Mouse (Mus musculus): ENCODE data around the gene Sh3pxd2a. TPM values are rescaled to one million over a fixed set of nuclear protein-coding genes. Genes with fewer than 3 reads are reported as not detected.

Sh3pxd2a gene
- total and polyA plus RNA-seq, 3 experiments = 36.1 to 53.2 (median 52.3) TPM

DNA sequence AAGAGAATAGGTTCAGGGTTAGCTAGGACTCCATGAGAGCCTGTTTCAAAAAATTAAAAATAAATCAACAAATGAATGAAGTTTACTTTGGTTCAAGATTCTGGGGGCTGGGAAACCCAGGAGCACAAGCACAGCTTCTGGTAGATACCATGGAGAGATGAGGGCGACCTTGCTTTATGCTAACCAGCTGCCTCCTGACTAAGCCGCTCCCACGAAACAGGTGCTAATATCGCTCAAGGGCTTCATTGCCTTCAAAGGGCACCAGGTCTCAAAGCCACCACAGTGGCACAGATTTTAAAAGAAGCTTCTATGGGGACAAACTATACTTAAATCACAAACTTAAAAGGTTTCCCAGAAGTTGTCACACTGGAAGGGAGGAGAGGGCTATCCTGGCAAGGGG lies 27.2 kb downstream of the Sh3pxd2a start:
- Histone ChIP-seq H3K27ac (no peak overlapping the region), H3K4me3 (no peak overlapping the region), H3K27me3 (ENCODE audit: control insufficient read depth, insufficient read depth, low read length) (no peaks in the 10 kb centered on the region), H3K9ac (ENCODE audit: low read depth, low read length) (no peak overlapping the region), H3K79me2 (replicated peaks; ENCODE audit: control insufficient read depth, insufficient read depth, low read length) (peaks cover 2% of the 10 kb centered on the region; the same call in 1 of the 2 replicates), H3K4me1 (ENCODE audit: control insufficient read depth, insufficient read depth, low read length) (peaks cover 23% of the 10 kb centered on the region), H3K36me3 (ENCODE audit: control insufficient read depth, insufficient read depth, low read length) (no peaks in the 10 kb centered on the region; the same call in 1 of the 2 replicates)
- no peak for TF ChIP-seq POLR2A (IDR thresholded peaks at IDR 0.05; ENCODE audit: insufficient read depth, low read depth, low read length)
- TF ChIP-seq CTCF (IDR thresholded peaks at IDR 0.05) = no peak
- no peak for TF ChIP-seq EP300 (IDR thresholded peaks at IDR 0.05; ENCODE audit: insufficient read depth, low read depth, low read length)
- WGBS = 98% methylated on average over 4 of the region's 4 CpGs
- intact Hi-C loops (cut with DNase I) = no loop called here
- DNase-seq = no peak

DNA sequence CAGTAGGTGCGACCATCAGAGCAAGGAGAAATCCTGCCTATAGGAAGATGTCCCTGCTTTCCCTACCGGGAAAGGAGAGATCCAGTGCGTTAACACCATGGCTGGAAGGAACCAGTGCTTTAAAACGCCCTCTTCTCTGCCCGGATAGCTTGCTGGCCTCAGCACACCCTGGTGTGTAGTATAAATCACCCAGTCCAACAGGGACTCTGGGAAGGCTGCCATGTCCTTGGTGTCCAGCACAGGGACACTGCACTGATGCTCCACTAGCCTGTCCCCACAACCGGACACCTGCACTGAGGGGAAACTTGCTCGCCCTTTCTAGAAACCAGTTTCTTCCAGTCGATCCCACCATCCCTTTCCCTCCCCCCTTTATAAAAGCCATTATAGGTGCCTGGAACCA lies 28.0 kb downstream of the Sh3pxd2a start:
- intact Hi-C loops (cut with DNase I) = no loop called here
- H3K36me3 ChIP-seq (ENCODE audit: control insufficient read depth, insufficient read depth, low read length) = no peaks in the 10 kb centered on the region; the same call in 1 of the 2 replicates
- peaks cover 26% of the 10 kb centered on the region for H3K4me1 ChIP-seq (ENCODE audit: control insufficient read depth, insufficient read depth, low read length)
- no peak overlapping the region for H3K4me3 ChIP-seq
- no peak overlapping the region for H3K9ac ChIP-seq (ENCODE audit: low read depth, low read length)
- peaks cover 2% of the 10 kb centered on the region; the same call in 1 of the 2 replicates for H3K79me2 ChIP-seq (replicated peaks; ENCODE audit: control insufficient read depth, insufficient read depth, low read length)
- peak in 1 of 2 experiments; percentile 63 for DNase-seq
- TF ChIP-seq EP300 (IDR thresholded peaks at IDR 0.05; ENCODE audit: insufficient read depth, low read depth, low read length) (no peak), CTCF (IDR thresholded peaks at IDR 0.05) (no peak), POLR2A (IDR thresholded peaks at IDR 0.05; ENCODE audit: insufficient read depth, low read depth, low read length) (no peak)
- no peaks in the 10 kb centered on the region for H3K27me3 ChIP-seq (ENCODE audit: control insufficient read depth, insufficient read depth, low read length)
- H3K27ac ChIP-seq = peak overlapping the region; percentile 6; the same call in 1 of the 2 replicates
- WGBS = 74% methylated on average over 8 of the region's 8 CpGs

DNA sequence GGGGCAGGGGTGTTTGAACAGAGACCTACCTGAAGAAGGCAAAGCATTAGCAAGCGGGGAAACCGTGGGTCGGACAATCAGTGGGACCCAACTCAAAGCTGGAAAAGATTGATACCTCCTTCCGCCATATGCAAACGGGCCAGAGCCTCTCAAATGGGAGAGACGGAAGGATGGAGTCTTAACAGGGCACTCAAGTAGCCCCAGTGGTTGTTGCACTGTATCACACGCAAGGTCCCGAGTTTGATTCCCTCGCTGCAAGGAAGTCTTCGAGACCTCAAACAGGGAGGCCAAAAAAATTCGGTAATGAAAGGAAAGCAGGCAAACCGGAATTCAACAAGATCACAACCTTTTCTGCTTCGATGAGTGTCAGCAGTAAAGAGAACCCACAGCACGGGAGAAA lies 29.5 kb downstream of the Sh3pxd2a start:
- intact Hi-C loops (cut with DNase I) = no loop called here
- 97% methylated on average over 14 of the region's 14 CpGs for WGBS

DNA sequence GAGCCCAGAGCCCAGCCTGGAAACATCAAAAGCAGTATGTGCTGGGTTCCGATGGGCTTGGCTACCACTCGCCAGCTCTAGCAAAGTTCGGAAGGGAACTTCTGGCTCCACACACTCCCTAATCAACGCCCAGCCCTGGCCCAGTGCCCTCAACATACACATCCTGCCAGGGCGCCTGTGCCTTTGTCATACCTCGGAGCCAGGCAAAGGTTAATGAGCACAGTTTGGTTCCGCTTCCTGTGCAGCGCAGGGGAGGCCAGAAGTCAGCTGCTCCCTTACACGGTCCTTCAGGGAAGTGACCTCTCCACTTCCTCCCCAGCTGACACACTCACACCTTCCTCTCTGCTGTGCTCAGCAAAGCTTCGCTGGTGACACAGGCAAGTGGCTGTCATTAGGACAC lies 31.9 kb downstream of the Sh3pxd2a start:
- no peak overlapping the region for H3K4me3 ChIP-seq
- TF ChIP-seq EP300 (IDR thresholded peaks at IDR 0.05; ENCODE audit: insufficient read depth, low read depth, low read length) (0 out of 2 replicates have a peak, but pooled peaks have one; percentile 49), CTCF (IDR thresholded peaks at IDR 0.05) (no peak), POLR2A (IDR thresholded peaks at IDR 0.05; ENCODE audit: insufficient read depth, low read depth, low read length) (0 out of 2 replicates have a peak, but pooled peaks have one; percentile 22)
- peak overlapping the region; percentile 31; the same call in 1 of the 2 replicates for H3K27ac ChIP-seq
- intact Hi-C loops (cut with DNase I) = no loop called here
- DNase-seq = peak in 1 of 2 experiments; percentile 78
- H3K79me2 ChIP-seq (replicated peaks; ENCODE audit: control insufficient read depth, insufficient read depth, low read length) = peaks cover 2% of the 10 kb centered on the region
- H3K9ac ChIP-seq (ENCODE audit: low read depth, low read length) = no peak overlapping the region
- H3K4me1 ChIP-seq (ENCODE audit: control insufficient read depth, insufficient read depth, low read length) = peaks cover 31% of the 10 kb centered on the region
- 21% methylated on average over 10 of the region's 10 CpGs for WGBS
- H3K27me3 ChIP-seq (ENCODE audit: control insufficient read depth, insufficient read depth, low read length) = no peaks in the 10 kb centered on the region
- H3K36me3 ChIP-seq (ENCODE audit: control insufficient read depth, insufficient read depth, low read length) = no peaks in the 10 kb centered on the region; the same call in 1 of the 2 replicates

More for the DNA sequence above, 29.5 kb downstream of the Sh3pxd2a start:
- DNase-seq = no peak
- Histone ChIP-seq H3K79me2 (replicated peaks; ENCODE audit: control insufficient read depth, insufficient read depth, low read length) (peaks cover 2% of the 10 kb centered on the region), H3K27me3 (ENCODE audit: control insufficient read depth, insufficient read depth, low read length) (no peaks in the 10 kb centered on the region), H3K36me3 (ENCODE audit: control insufficient read depth, insufficient read depth, low read length) (no peaks in the 10 kb centered on the region; the same call in 1 of the 2 replicates), H3K4me3 (no peak overlapping the region), H3K4me1 (ENCODE audit: control insufficient read depth, insufficient read depth, low read length) (peaks cover 21% of the 10 kb centered on the region), H3K9ac (ENCODE audit: low read depth, low read length) (no peak overlapping the region), H3K27ac (no peak overlapping the region)
- TF ChIP-seq POLR2A (IDR thresholded peaks at IDR 0.05; ENCODE audit: insufficient read depth, low read depth, low read length) (no peak), CTCF (IDR thresholded peaks at IDR 0.05) (no peak)

DNA sequence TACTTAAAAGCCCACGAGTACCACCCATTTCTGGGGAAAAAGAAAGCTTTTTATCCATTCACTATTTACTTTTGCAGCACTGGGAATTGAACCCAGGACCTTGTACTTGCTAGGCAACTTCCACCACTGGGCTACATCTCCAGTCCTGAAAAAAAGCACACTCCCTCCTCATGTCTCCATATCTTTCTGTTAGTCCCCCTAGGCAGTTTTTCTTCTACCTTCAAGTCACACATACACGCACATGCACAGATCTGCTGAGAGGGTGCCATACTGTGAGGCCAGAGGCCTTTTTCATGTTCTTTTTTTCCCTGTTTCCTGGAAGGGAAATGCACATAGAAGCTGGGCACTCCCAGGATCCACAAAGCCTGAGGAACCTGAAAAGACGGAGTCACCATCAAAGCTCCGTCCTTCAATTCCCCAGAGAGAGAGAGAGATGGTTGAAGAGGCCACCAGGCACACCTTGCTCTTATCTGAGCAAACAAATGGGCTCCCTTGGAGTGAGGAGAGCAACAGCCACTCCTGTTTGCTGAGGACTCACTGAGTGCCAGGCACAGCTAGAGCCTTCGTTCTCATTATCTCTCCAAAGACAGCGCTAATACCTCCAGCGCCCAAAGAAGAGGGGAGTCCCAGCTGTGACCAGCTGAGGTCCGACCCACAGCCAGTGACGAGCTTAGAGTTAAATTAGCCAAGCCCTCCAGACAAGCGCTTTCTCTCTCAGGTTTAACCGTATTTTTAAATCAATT lies 32.8 kb downstream of the Sh3pxd2a start:
- Histone ChIP-seq H3K4me1 (ENCODE audit: control insufficient read depth, insufficient read depth, low read length) (peaks cover 30% of the 10 kb centered on the region), H3K36me3 (ENCODE audit: control insufficient read depth, insufficient read depth, low read length) (no peaks in the 10 kb centered on the region; the same call in 1 of the 2 replicates), H3K27me3 (ENCODE audit: control insufficient read depth, insufficient read depth, low read length) (no peaks in the 10 kb centered on the region), H3K79me2 (replicated peaks; ENCODE audit: control insufficient read depth, insufficient read depth, low read length) (peaks cover 2% of the 10 kb centered on the region), H3K27ac (no peak overlapping the region; the same call in 1 of the 2 replicates), H3K9ac (ENCODE audit: low read depth, low read length) (no peak overlapping the region), H3K4me3 (no peak overlapping the region)
- TF ChIP-seq POLR2A (IDR thresholded peaks at IDR 0.05; ENCODE audit: insufficient read depth, low read depth, low read length) (no peak), CTCF (IDR thresholded peaks at IDR 0.05) (no peak), EP300 (IDR thresholded peaks at IDR 0.05; ENCODE audit: insufficient read depth, low read depth, low read length) (no peak)
- no peak for DNase-seq
- WGBS = 76% methylated on average over 11 of the region's 11 CpGs
- intact Hi-C loops (cut with DNase I) = no loop called here

DNA sequence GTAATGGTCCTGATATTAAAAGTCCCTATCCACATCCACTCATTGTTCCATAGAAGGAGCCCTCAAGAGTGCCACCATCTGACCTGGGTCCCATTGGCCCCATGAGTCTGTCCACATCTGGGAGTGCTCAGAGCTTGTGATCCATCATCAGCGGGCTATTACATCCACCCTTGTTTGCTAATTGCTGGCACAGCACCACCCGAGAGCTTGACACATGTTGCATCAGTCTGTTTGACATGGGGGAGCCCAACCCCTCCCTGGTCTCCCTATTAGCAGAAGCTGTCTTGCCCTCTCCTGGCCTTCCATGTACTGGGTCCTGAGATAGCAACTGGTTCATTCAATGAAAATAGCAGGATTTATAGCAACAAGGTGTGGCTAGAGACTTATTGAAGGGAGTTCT lies 34.0 kb downstream of the Sh3pxd2a start:
- Histone ChIP-seq H3K36me3 (ENCODE audit: control insufficient read depth, insufficient read depth, low read length) (no peaks in the 10 kb centered on the region; the same call in 1 of the 2 replicates), H3K27ac (no peak overlapping the region), H3K27me3 (ENCODE audit: control insufficient read depth, insufficient read depth, low read length) (no peaks in the 10 kb centered on the region), H3K9ac (ENCODE audit: low read depth, low read length) (no peak overlapping the region), H3K79me2 (replicated peaks; ENCODE audit: control insufficient read depth, insufficient read depth, low read length) (peaks cover 2% of the 10 kb centered on the region), H3K4me1 (ENCODE audit: control insufficient read depth, insufficient read depth, low read length) (peaks cover 27% of the 10 kb centered on the region), H3K4me3 (no peak overlapping the region)
- no peak for TF ChIP-seq CTCF (IDR thresholded peaks at IDR 0.05)
- TF ChIP-seq POLR2A (IDR thresholded peaks at IDR 0.05; ENCODE audit: insufficient read depth, low read depth, low read length) = no peak
- no peak for TF ChIP-seq EP300 (IDR thresholded peaks at IDR 0.05; ENCODE audit: insufficient read depth, low read depth, low read length)
- intact Hi-C loops (cut with DNase I) = no loop called here
- DNase-seq = no peak
- 94% methylated on average over 2 of the region's 2 CpGs for WGBS

Measured in heart, adult 2 months (tissue).